Mouse (Mus musculus) telencephalon, adult 2 months (tissue): ENCODE data around the gene Mettl15.

Experiments used
- DNase-seq: peaks from one replicate; pipeline ENCODE4 v3.0.0-alpha.2; 2011; ENCODE audit warnings: low read depth, low spot score

Mettl15 gene

DNA sequence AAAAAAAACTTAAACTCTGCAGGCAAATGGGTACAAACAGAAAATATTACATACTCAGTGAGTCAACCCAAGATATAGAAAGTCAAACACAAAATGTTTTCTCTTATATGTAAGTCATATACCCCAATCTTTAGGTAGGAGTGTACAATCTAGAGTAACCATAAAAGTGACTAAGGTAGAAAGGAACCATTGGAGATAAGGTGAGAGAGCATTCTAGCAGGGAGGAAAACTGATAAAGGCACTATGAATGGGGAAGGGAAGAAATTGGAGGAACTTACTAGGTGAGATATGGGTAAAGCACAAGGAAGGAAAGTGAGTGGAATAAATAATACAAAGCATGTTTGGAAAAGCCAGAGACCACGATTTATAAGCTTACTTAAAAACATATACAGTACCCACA, 122.0 kb downstream of the Mettl15 start:
- DNase-seq, result no peak

GRCm38 (mm10) chr2:109156131-109156530, 124.4 kb downstream of the Mettl15 start:
- no peak for DNase-seq

DNA sequence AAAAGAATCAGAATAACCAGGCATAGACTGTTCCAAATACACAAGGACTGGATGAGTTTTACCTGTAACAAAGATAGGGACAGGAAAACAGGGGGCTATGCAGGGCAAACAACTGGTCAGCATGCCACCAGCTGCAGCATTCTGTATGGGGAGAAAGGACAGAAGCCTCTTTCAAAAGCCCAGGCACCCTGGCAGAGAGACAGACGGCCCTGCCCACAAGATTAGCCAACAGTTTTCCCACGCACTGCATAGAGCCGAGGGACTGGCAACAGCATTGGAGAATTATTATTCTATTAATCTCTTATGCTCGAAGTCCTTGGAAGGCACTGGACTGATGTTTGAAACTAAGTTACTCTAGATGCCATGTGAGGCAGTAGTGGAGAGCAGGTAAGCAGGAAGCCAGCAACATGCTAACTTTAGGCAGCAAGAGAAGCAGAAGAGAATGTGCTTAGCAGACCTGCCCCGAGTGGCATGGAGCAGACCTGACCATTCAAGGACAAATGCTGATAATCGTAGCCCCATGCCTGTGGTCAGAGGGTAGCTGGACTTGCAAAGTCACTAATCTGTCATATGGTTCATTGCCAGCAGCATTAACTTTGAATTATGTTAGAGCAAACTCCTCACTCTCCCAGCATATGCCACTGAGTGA, 127.0 kb downstream of the Mettl15 start:
- no peak for DNase-seq

DNA sequence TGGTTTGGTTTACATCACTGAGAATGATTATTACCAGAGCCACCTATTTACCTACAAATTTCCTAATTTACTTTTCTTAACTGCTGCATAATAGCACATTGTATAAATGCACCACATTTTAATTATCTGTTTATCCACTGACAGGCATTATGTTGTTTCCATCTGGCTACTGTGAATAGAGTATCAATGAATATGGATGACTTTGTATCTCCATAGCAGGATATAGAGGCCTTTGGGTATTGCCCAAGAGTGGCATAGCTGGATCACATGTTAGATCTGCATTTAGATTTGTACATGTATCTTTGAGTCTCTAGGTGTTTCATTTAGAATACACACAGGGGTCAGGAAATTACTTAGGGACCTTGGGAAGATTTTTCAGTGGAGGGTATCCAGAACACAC, 133.3 kb downstream of the Mettl15 start:
- no peak for DNase-seq

DNA sequence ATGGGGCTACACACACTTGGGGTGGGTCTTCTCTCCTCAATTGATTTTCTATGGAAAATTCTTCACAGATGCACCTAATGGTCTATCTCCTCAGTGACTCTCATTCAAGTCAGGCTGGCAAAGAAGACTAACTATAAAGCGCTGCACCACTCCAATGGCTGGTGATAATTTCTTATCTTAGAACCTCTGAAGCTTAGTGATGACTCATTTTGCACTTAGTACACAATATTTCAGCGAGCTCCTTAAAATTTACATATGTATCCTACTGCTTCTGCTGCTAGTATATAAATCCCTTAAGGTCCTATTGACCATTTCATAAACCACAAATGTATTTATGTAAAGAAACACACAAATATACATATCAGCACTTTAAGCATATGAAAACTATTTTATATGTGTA, 136.1 kb downstream of the Mettl15 start:
- no peak for DNase-seq

GRCm38 (mm10) chr2:109140330-109140729, 140.2 kb downstream of the Mettl15 start:
- DNase-seq, result no peak

DNA sequence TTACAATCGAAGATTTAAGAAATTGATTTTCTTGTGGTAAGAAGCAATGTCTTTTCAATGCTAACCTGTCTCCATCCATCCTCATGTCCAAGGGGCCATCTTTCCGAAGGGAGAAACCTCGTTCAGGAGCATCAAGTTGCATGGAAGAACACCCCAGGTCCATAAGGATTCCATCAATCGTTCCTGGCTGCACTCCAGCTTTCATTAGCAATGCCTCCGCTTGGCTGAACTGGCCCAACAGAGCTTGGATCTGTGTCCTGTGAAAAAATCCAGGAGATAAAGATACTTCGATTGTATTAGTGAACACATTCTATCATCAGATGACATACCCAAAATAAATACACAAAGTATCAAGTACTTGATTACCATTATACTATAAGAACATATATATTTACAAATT, 143.3 kb downstream of the Mettl15 start:
- DNase-seq, result no peak

GRCm38 (mm10) chr2:109130718-109131117, 149.8 kb downstream of the Mettl15 start:
- no peak for DNase-seq

- DNase-seq, result no peak
Measured at GRCm38 (mm10) chr2:109129921-109130320, 150.6 kb downstream of the Mettl15 start.

DNA sequence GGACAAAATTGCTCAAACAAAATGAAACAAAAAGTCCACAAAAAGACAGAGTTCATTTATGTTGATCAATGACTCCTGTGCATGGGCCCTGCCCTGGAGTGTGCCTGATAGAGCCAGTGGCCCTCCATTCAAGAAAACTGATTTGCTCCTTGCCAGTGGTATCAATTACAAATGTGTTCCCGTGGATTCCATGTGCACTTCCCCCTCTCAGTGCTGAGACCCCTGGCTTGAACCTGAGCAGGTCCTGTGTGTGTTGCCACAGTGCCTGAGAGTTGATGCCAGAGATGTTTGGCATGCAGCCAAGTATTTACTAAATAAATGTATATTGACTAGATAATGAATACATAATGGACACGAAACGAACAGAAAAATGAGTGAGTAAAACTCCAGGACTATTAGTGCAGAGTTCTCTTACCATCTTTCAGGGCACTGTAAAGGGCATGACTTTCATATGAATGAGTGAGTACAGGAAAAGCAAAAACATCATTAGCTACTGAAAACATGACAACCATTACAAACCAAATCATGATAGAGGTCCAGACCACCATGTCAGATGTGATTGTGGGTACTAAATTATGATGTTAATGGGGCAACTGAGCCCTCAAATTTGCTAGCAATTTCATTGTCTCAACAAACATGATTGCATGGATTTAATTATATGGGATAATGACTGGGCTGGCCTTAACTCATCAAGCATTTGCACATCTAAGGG, 174.6 kb downstream of the Mettl15 start:
- no peak for DNase-seq

DNA sequence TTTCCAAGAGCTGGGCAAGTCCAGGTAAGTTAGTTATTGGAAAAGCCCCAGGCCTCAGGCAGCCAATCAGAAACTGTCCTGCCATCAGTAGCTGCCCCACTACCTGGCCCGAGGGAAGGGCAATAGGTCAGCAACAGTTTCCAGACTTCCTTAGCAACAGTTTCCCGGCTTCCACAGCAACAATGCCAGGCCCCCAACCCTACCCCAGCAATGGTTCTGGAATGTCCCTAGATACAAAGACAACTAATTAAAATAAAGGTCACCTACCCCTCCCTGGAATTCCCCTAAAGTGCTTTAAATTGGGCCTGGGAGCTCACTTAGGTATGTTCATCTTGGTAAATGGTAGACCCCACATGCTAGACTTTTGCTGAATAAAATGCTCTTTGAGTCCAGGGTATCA, 230.9 kb downstream of the Mettl15 start:
- DNase-seq, result no peak
